Mouse (Mus musculus): ENCODE data around the gene Ddias.
"Not testable (repeated sequence)": the region's sequence is repeated elsewhere in the genome, so short reads cannot be mapped to it uniquely, and the experiment has no call there.

Ddias gene

DNA sequence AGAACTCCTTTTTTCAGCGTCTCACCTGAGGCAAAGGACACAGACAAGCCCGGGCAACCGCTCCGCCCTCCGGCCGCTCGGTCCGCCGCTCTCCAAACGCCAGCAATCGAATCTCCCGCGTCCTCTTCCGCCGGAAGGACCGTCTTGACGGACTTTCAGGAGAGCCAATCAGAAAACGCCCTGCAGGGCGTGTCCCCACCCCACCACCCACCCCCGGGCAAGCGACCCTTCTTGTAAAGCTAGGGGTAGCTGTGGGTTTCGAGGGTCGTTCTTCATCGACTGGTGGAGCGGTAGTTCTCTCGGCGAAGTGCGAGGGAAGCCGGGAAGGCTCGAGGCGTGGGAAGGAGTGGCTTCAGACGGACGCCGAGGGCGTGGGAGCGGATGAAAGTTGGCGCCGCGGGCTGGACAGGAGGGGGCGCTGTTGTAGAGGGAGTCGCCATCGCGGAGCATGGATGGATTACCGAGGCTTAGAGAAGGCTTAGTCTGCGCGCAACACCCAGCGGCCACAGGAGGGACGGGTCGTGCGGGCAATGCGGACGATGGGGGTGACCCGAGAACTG is at the start of gene Ddias, which contains the start of gene Prcp:
Gene Ddias, minus strand, starts transcription at position 132 of the 560 bp plus-strand sequence.
Gene Prcp, plus strand, starts transcription at position 355 of the 560 bp plus-strand sequence.
- DNase-seq, result peak; percentile 92 to 96

DNA sequence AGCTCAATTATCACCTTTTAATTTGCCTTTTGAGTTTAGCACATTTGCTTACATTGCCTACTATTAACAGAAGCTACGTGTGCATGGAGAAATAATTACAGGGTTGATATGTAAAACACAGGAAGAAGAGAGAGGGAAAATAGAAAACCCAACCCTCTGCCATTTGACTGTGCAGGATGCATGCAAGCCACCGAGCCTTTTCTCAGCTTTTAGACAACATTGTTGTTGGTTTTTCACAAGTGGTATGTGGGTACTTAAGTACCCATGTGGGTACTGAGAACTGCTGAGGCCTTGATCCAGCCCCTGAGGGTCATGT is 46.8 kb upstream of the Ddias start:
- no peak for DNase-seq

- no peak for DNase-seq
Measured at GRCm38 (mm10) chr7:92920172-92920856, 46.3 kb upstream of the Ddias start.

DNA sequence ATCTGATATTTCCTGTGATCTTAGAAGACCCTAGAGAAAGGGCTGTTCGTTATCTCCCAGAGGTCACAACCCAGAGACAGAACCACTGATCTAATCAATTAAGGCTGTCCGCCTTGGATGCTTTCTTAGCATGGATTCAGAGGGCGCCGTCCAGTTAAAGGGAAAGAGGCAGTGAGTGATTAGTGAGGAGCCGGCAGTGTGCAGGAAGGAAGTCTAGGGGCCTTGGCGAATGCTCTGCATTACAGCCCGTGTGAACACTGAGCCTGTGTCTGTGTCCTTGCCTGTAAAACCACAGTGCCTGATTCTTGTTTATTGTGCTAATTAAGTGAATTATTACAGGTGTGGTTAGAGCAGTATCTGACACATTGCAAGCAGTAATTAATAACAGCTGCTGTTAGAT is 30.2 kb upstream of the Ddias start:
- not testable (repeated sequence) for DNase-seq

- peak; percentile 64 to 80 for DNase-seq
Measured at GRCm38 (mm10) chr7:92903360-92904038, 29.5 kb upstream of the Ddias start.

GRCm38 (mm10) chr7:92897021-92897420 is 23.0 kb upstream of the Ddias start:
- peak in 1 of 2 experiments; percentile 31 for DNase-seq

DNA sequence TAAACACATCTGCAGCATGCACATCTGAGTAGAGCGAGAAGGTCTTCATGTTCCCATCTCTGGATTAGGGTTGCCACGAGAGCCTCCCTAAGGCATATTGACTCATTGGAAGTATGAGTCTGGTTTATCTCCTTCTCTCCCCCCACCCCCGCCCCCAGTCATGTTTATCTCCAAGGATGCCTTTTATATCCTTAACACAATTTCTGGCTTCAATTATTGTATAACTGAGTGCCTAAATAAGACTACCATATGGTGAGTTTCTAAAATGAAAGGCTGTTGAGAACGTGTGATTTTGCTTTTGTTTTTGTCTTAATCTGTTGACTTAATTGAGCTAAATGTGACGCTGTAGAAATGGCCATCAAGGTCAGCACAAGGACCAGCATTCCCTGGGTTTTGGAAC is 22.0 kb upstream of the Ddias start:
- no peak for DNase-seq

- no peak for DNase-seq
Measured at GRCm38 (mm10) chr7:92893478-92893877, 19.4 kb upstream of the Ddias start.

DNA sequence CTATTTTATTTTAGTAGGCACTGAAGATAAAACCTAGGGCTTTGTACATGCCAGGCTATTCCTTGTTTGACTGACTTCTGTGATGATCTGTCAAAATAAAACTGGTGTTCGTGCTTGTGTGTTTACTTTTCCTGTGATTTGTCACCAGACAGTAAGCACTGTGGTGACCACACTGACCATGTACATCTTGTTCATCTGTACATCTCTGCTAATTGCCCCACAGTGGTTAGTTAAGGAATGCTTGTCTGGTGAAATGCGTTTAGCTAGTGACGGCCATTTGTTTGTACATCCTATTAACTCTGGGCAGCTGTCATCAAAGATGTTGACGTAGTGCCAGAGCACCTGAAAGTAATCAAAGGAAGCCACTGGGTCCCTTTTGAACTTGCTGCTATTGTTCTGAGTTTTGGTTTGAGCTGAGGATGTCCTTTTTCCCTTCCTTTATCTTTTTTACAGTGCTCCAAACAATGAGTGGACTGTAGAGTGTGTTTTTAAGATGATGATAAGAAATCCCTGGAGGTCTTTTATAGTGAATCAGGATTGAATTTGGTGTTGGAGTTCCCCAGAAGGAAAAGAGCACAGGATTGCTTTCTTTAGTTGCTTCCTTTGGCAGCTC is 16.7 kb upstream of the Ddias start:
- no peak for DNase-seq

DNA sequence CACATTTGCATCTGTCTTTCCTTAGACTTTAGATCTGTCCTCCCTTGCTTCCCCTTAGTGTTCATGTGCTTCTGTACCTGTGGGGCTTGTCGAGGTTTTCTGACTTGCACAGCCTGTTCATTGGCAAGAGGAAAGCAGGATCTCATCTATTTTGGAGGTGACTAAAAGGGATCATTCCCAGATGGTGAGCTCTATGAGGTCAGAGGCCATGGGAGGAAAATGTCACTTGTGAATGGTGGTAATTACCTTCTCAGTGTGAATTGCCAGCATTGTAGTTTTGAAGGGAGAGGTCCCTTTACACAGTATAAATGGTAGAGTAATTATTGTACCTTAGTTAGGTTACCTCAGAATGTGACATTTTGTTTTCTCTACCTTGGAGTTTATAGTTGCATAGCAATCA is 16.2 kb upstream of the Ddias start:
- no peak for DNase-seq

- DNase-seq, result no peak
Measured at GRCm38 (mm10) chr7:92887230-92887629, 13.2 kb upstream of the Ddias start.

DNA sequence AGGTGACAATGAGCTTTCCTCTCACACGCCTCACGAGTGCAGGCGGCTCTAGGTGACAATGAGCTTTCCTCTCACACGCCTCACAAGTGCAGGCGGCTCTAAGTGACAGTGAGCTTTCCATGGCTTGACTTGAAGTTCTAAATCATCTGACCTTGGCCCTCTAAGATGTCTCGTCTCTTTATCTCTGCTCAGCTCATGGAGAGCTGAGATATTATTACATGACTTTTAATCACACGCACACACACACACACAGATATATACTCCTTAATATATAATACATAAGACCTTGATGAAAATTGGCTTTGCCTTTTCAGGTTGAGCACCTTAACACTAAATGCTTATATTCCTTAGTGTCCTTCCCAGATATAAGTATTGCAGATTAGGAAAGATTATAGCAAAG is 12.8 kb upstream of the Ddias start:
- no peak for DNase-seq

- DNase-seq, result no peak
Measured at GRCm38 (mm10) chr7:92884998-92885660, 11.1 kb upstream of the Ddias start.

GRCm38 (mm10) chr7:92883850-92884716 is 10.0 kb upstream of the Ddias start:
- peak; percentile 18 to 50 for DNase-seq

DNA sequence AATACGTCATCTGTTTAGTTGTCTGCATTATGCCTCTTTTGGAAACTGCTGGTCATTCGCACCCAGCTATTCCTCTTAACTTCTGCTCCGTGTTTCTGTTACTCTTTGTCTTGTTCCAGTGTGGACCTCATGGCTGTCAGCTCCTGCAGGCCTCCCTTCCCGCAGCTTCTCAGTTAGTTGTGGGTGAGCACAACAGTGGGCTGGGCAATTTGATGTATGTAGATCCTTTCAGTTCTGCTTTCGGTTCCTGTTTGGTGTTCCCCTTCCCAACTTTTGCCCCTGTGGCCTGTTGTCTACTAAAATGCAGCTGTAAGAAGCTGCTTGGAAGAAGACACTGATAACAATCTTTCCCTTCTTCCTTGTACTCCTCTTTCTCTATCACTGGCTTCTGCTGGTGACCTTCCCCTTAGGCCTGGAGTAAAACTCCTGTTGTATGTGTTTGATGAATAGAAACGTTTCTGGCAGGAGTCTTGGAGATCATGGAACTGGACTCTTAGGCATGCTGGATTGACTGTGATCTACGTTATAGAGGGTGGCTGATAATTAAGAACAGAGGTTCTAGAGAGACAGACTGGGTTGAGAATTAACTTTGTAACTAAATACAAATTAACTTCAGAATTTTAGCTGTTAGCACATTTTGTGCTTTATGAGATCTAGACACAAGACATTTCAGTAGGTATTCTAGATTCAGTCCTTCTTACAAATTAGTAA is 4.7 kb upstream of the Ddias start:
- DNase-seq, result peak; percentile 38 to 39

GRCm38 (mm10) chr7:92876538-92876937 is 2.5 kb upstream of the Ddias start:
- no peak for DNase-seq

DNA sequence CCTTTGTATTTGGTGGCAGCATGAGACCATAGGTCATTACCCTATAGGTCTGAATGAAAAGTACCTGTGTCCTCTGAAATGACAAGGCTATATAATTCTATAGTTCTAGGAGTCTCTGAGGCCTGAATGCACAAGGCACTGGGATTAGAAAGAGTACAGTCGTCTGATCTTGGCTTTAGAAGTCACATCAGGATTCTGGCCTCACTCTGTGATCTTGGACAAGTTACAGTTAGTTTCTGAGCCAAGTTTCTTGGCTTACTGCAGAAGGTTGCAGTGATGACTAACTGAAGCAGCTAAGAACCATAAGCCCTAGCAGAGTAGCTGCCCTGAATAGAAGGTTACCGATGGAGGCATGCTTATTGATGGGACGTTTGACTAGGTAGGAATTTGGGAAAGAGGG is 2.0 kb upstream of the Ddias start:
- no peak for DNase-seq

DNA sequence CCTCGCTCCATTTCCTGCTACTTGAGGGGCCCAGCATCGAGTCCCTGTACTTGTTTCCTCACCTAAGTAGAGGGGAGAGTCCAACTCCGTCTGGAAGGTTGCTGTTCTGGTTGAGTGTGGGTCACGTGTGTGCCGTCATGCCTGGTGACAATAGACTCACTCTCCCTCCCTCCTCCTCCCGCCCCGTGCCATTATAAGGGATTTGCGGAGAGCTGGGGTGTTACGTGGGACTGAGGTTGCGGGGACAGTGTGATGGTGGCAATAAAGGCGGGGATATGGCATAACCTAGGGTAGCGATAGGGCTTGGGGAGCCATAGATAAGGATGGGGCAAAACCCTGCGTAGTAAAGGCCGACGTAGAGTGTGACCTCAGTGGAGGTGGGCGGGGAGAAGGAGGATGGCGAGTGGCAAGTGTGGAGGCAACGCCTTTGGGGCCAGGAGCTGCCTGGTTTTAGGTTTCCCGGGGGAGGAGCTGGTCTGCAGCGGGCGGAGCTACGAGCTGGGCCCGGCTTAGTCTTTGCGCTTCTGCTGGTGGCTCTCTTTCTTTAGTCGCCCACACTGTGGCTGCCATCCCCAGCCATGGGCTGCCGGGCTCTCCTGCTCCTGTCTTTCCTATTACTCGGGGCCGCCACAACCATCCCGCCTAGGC is 838 bp upstream of the Ddias start:
- DNase-seq, result peak; percentile 91 to 93

DNA sequence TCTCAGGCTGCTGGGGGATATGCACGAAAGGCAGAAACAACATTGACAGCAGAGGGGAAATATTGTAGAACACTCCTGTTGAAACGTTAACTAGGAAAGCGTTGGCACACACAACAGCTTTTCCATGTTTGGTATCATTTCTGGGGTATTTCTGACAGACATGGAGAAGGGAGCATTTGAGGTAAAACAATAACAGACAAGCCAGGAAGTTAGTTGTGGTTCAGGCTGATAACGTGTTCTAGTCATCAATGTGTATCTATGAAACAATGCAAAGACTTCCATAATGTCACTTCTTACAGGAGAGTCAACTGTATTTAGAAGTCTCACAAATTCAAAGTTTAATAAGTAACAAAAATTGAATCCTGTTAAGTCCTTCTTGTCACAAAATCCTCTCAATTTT is 2.5 kb downstream of the Ddias start:
- no peak for DNase-seq

- DNase-seq, result no peak
Measured at GRCm38 (mm10) chr7:92870161-92870560, 3.9 kb downstream of the Ddias start.

- no peak for DNase-seq
Measured at GRCm38 (mm10) chr7:92866526-92866925, 7.5 kb downstream of the Ddias start.

All from lung, postnatal 4 days (tissue).